Mouse (Mus musculus) limb, embryonic 15.5 days (tissue): Measurements from ENCODE around the gene Bak1. TPM values are rescaled to one million over a fixed set of nuclear protein-coding genes. Genes with fewer than 3 reads are reported as not detected.

Experiments
- ATAC-seq: fragments of 200-750 bp; cut with Nextera tagmentation; 2 replicates; pipeline ENCODE4 v1.8.0; 2017; ENCODE audit warnings: low read depth, moderate TSS enrichment; ENCODE audit not compliant: insufficient number of reproducible peaks, low FRiP score, low TSS enrichment
- H3K27ac ChIP-seq: fragments of 300-500 bp; sonication (generic); 2 replicates; pipeline ENCODE4 v1.5.1; 2015; ENCODE audit warnings: moderate library complexity, mild to moderate bottlenecking, inconsistent platforms
- H3K27me3 ChIP-seq: fragments of 300-500 bp; sonication (generic); 2 replicates; pipeline ENCODE4 v1.6.1; 2015; ENCODE audit warnings: inconsistent platforms
- H3K36me3 ChIP-seq: fragments of 300-500 bp; sonication (generic); 2 replicates; pipeline ENCODE4 v1.6.1; 2015; ENCODE audit warnings: inconsistent platforms
- H3K4me1 ChIP-seq: fragments of 300-500 bp; sonication (generic); 2 replicates; pipeline ENCODE4 v1.6.1; 2015; ENCODE audit warnings: inconsistent platforms
- H3K4me2 ChIP-seq: fragments of 300-500 bp; sonication (generic); 2 replicates; pipeline ENCODE4 v1.6.1; 2015; ENCODE audit warnings: mild to moderate bottlenecking, inconsistent platforms
- H3K4me3 ChIP-seq: fragments of 300-500 bp; sonication (generic); 2 replicates; pipeline ENCODE4 v1.5.1; 2015; ENCODE audit warnings: mild to moderate bottlenecking, inconsistent platforms
- H3K9ac ChIP-seq: fragments of 300-500 bp; sonication (generic); 2 replicates; pipeline ENCODE4 v1.6.1; 2015; ENCODE audit warnings: inconsistent platforms
- H3K9me3 ChIP-seq: fragments of 300-500 bp; sonication (generic); 2 replicates; pipeline ENCODE4 v1.6.1; 2016; ENCODE audit warnings: inconsistent platforms
- WGBS: fragments of 180-500 bp; shearing (Covaris S2); methylation state at CpG from one replicate; pipeline ENCODE4 v1.1.7; 2015; 5-methylcytosine and 5-hydroxymethylcytosine counted together
- polyA plus RNA-seq: library from polyadenylated mRNA; unstranded; fragments of >200 nt; fragmentation: Nextera tagmentation; extraction: Ambion mirVana; gene quantifications from 2 replicates; pipeline ENCODE4 v1.2.1, GENCODE M21; 2015

Bak1 gene
- polyA plus RNA-seq, 1 experiment from 2014 or later, result 5.5 TPM

- Histone ChIP-seq H3K27ac (no peak overlapping the region), H3K36me3 (no peaks in the 10 kb centered on the region), H3K9ac (no peak overlapping the region), H3K9me3 (no peaks in the 10 kb centered on the region), H3K4me1 (peaks cover 7% of the 10 kb centered on the region), H3K4me3 (no peak overlapping the region), H3K27me3 (no peaks in the 10 kb centered on the region), H3K4me2 (no peak overlapping the region)
- ATAC-seq, result no peak
- WGBS, result 31% methylated on average over 6 of the region's 6 CpGs
Observed at GRCm38 (mm10) chr17:27012909-27013308, 15.9 kb downstream of the Bak1 start.

GRCm38 (mm10) chr17:27011998-27012672 lies 16.7 kb downstream of the Bak1 start:
- Histone ChIP-seq H3K27me3 (no peaks in the 10 kb centered on the region), H3K9ac (no peak overlapping the region), H3K4me3 (no peak overlapping the region), H3K4me1 (peaks cover under 1% of the 10 kb centered on the region; the same call in 1 of the 2 replicates), H3K4me2 (no peak overlapping the region), H3K9me3 (no peaks in the 10 kb centered on the region), H3K36me3 (no peaks in the 10 kb centered on the region), H3K27ac (no peak overlapping the region)
- no peak for ATAC-seq
- 54% methylated on average over 14 of the region's 14 CpGs for WGBS

GRCm38 (mm10) chr17:27011167-27011566 lies 17.6 kb downstream of the Bak1 start:
- 86% methylated on average over 10 of the region's 10 CpGs for WGBS
- Histone ChIP-seq H3K27ac (no peak overlapping the region), H3K4me2 (no peak overlapping the region), H3K4me3 (no peak overlapping the region), H3K36me3 (no peaks in the 10 kb centered on the region), H3K27me3 (no peaks in the 10 kb centered on the region), H3K9ac (no peak overlapping the region), H3K4me1 (no peaks in the 10 kb centered on the region), H3K9me3 (no peaks in the 10 kb centered on the region)
- no peak for ATAC-seq

GRCm38 (mm10) chr17:27008277-27008676 lies 20.5 kb downstream of the Bak1 start:
- Histone ChIP-seq H3K36me3 (no peaks in the 10 kb centered on the region), H3K27me3 (0 out of 2 replicates have a peak, but pooled peaks cover 3% of the 10 kb centered on the region), H3K4me1 (peaks cover 5% of the 10 kb centered on the region; the same call in 1 of the 2 replicates), H3K9me3 (no peaks in the 10 kb centered on the region), H3K27ac (no peak overlapping the region), H3K4me2 (no peak overlapping the region), H3K4me3 (no peak overlapping the region), H3K9ac (no peak overlapping the region)
- WGBS, result 69% methylated on average over 2 of the region's 2 CpGs
- no peak for ATAC-seq

GRCm38 (mm10) chr17:27005644-27006043 lies 23.2 kb downstream of the Bak1 start:
- 0 out of 2 replicates have a peak, but pooled peaks cover 3% of the 10 kb centered on the region for H3K27me3 ChIP-seq
- H3K9ac ChIP-seq, result no peak overlapping the region
- H3K4me3 ChIP-seq, result no peak overlapping the region
- peaks cover 6% of the 10 kb centered on the region for H3K4me1 ChIP-seq
- WGBS, result 52% methylated on average over 11 of the region's 11 CpGs
- no peaks in the 10 kb centered on the region for H3K9me3 ChIP-seq
- H3K27ac ChIP-seq, result no peak overlapping the region
- no peak overlapping the region for H3K4me2 ChIP-seq
- H3K36me3 ChIP-seq, result no peaks in the 10 kb centered on the region
- no peak for ATAC-seq

GRCm38 (mm10) chr17:27004903-27005485 lies 23.8 kb downstream of the Bak1 start:
- 0 out of 2 replicates have a peak, but pooled peaks cover 3% of the 10 kb centered on the region for H3K27me3 ChIP-seq
- H3K4me3 ChIP-seq, result no peak overlapping the region
- no peaks in the 10 kb centered on the region for H3K36me3 ChIP-seq
- no peak overlapping the region for H3K9ac ChIP-seq
- no peak overlapping the region for H3K4me2 ChIP-seq
- ATAC-seq, result no peak
- H3K27ac ChIP-seq, result no peak overlapping the region
- no peaks in the 10 kb centered on the region for H3K9me3 ChIP-seq
- peaks cover 11% of the 10 kb centered on the region for H3K4me1 ChIP-seq
- 35% methylated on average over 19 of the region's 19 CpGs for WGBS

GRCm38 (mm10) chr17:27004431-27004830 lies 24.4 kb downstream of the Bak1 start:
- no peak overlapping the region for H3K9ac ChIP-seq
- ATAC-seq, result no peak
- H3K4me1 ChIP-seq, result peaks cover 11% of the 10 kb centered on the region
- WGBS, result 36% methylated on average over 9 of the region's 9 CpGs
- no peak overlapping the region for H3K4me3 ChIP-seq
- no peaks in the 10 kb centered on the region for H3K36me3 ChIP-seq
- no peaks in the 10 kb centered on the region for H3K9me3 ChIP-seq
- no peak overlapping the region for H3K4me2 ChIP-seq
- H3K27me3 ChIP-seq, result 0 out of 2 replicates have a peak, but pooled peaks cover 3% of the 10 kb centered on the region
- H3K27ac ChIP-seq, result no peak overlapping the region

- no peak overlapping the region for H3K27ac ChIP-seq
- no peak overlapping the region for H3K4me3 ChIP-seq
- no peak overlapping the region for H3K4me2 ChIP-seq
- H3K9me3 ChIP-seq, result no peaks in the 10 kb centered on the region
- no peak overlapping the region for H3K9ac ChIP-seq
- 0 out of 2 replicates have a peak, but pooled peaks cover 3% of the 10 kb centered on the region for H3K27me3 ChIP-seq
- no peaks in the 10 kb centered on the region for H3K36me3 ChIP-seq
- H3K4me1 ChIP-seq, result peaks cover 11% of the 10 kb centered on the region
- 55% methylated on average over 6 of the region's 6 CpGs for WGBS
- ATAC-seq, result no peak
Observed at GRCm38 (mm10) chr17:27001889-27002288, 26.9 kb downstream of the Bak1 start.

- 82% methylated on average over 7 of the region's 7 CpGs for WGBS
- H3K27me3 ChIP-seq, result 0 out of 2 replicates have a peak, but pooled peaks cover 3% of the 10 kb centered on the region
- H3K9me3 ChIP-seq, result no peaks in the 10 kb centered on the region
- no peaks in the 10 kb centered on the region for H3K36me3 ChIP-seq
- H3K27ac ChIP-seq, result no peak overlapping the region
- H3K4me2 ChIP-seq, result no peak overlapping the region
- peaks cover 12% of the 10 kb centered on the region for H3K4me1 ChIP-seq
- ATAC-seq, result no peak
- H3K4me3 ChIP-seq, result no peak overlapping the region
- no peak overlapping the region for H3K9ac ChIP-seq
Observed at GRCm38 (mm10) chr17:27001151-27001550, 27.7 kb downstream of the Bak1 start.

GRCm38 (mm10) chr17:26999996-27000395 lies 28.8 kb downstream of the Bak1 start:
- 55% methylated on average over 12 of the region's 12 CpGs for WGBS

GRCm38 (mm10) chr17:26998283-26998682 lies 30.5 kb downstream of the Bak1 start:
- no peak overlapping the region for H3K4me3 ChIP-seq
- peaks cover 10% of the 10 kb centered on the region; the same call in 1 of the 2 replicates for H3K4me1 ChIP-seq
- no peak for ATAC-seq
- H3K27me3 ChIP-seq, result no peaks in the 10 kb centered on the region
- WGBS, result 89% methylated on average over 15 of the region's 15 CpGs
- H3K4me2 ChIP-seq, result no peak overlapping the region
- H3K27ac ChIP-seq, result no peak overlapping the region
- H3K9me3 ChIP-seq, result no peaks in the 10 kb centered on the region
- no peak overlapping the region for H3K9ac ChIP-seq
- no peaks in the 10 kb centered on the region for H3K36me3 ChIP-seq

More at GRCm38 (mm10) chr17:26999996-27000395, 28.8 kb downstream of the Bak1 start:
- Histone ChIP-seq H3K9ac (no peak overlapping the region), H3K9me3 (no peaks in the 10 kb centered on the region), H3K27ac (no peak overlapping the region), H3K36me3 (no peaks in the 10 kb centered on the region), H3K27me3 (0 out of 2 replicates have a peak, but pooled peaks cover 3% of the 10 kb centered on the region), H3K4me1 (peaks cover 12% of the 10 kb centered on the region), H3K4me3 (no peak overlapping the region), H3K4me2 (no peak overlapping the region; the same call in 1 of the 2 replicates)
- ATAC-seq, result no peak

GRCm38 (mm10) chr17:26997661-26998060 lies 31.1 kb downstream of the Bak1 start:
- no peaks in the 10 kb centered on the region for H3K27me3 ChIP-seq
- H3K4me1 ChIP-seq, result peaks cover 10% of the 10 kb centered on the region; the same call in 1 of the 2 replicates
- no peak overlapping the region for H3K9ac ChIP-seq
- no peak overlapping the region for H3K4me3 ChIP-seq
- WGBS, result 74% methylated on average over 4 of the region's 4 CpGs
- ATAC-seq, result no peak
- no peak overlapping the region for H3K27ac ChIP-seq
- no peaks in the 10 kb centered on the region for H3K36me3 ChIP-seq
- H3K9me3 ChIP-seq, result no peaks in the 10 kb centered on the region
- H3K4me2 ChIP-seq, result no peak overlapping the region
